Mouse (Mus musculus) right cerebral cortex, postnatal 14 days (tissue): ENCODE results near the gene Nip7.
"Not testable (repeated sequence)": the region's sequence is repeated elsewhere in the genome, so short reads cannot be mapped to it uniquely, and the experiment has no call there.

Experiments
- DNase-seq: peaks from one replicate; pipeline ENCODE4 v3.0.0; 2022

Nip7 gene

GRCm38 (mm10) chr8:107073706-107074105, 17.0 kb downstream of the Nip7 start:
- DNase-seq, result no peak

DNA sequence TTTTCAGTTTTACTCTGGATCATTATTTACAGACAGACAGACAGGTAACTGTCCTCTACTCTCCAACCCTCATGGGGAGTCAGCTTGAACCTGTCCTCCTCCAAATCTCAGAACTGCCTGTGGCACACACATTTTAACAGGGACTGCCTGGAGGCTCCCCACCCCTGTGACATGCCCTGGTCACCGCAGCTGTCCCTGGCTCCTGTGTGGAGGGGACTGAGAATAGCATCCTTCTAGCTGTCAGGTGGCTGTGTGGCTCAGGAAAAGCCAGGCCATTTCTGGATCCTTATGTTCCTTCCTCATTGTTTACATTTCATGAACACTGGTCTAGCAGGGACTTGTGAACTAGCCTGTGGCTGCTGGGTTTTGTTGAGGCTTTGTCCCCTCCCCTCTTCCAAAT, 17.5 kb downstream of the Nip7 start:
- no peak for DNase-seq

GRCm38 (mm10) chr8:107076239-107076888, 19.7 kb downstream of the Nip7 start:
- no peak for DNase-seq

GRCm38 (mm10) chr8:107085358-107085757, 28.7 kb downstream of the Nip7 start:
- DNase-seq, result no peak

DNA sequence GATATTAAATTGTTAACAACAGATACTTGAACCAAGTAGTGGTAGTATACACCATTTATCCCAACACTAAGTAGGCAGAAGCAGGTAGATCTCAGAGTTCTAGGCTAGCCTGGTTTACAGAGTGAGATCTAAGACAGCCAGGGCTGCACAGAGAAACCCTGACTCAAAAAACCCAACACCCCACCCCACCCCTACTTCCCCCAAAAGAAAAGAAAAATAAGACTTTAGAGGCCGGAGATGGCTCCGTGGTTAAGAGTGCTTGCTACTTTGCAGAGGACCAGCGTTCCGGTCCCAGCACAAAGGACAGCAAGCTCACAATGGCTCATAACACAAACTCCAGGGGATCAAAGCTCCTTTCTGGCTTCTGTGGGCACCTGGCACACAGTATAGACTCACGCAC, 29.3 kb downstream of the Nip7 start:
- no peak for DNase-seq

- no peak for DNase-seq
Measured at GRCm38 (mm10) chr8:107088526-107089063, 31.9 kb downstream of the Nip7 start.

DNA sequence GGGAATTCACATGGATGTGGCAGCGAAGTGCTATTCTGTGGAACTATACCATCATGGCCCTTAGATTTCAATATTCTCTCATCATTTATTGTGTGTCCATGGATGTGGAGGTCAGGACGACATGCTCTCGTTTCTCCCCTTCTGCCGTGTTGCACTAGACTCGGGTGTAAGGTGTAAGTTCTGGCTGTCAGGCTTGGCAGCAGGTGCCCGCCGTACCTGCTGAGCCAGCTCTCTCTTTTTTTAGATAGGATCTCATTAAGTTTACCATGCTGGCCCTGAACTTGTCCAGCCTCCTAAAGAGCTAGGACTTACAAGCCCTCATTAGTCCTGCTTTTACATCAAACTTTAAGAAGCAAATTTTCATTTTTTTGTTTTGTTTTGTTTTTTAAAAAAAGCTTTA, 33.9 kb downstream of the Nip7 start:
- DNase-seq, result no peak

DNA sequence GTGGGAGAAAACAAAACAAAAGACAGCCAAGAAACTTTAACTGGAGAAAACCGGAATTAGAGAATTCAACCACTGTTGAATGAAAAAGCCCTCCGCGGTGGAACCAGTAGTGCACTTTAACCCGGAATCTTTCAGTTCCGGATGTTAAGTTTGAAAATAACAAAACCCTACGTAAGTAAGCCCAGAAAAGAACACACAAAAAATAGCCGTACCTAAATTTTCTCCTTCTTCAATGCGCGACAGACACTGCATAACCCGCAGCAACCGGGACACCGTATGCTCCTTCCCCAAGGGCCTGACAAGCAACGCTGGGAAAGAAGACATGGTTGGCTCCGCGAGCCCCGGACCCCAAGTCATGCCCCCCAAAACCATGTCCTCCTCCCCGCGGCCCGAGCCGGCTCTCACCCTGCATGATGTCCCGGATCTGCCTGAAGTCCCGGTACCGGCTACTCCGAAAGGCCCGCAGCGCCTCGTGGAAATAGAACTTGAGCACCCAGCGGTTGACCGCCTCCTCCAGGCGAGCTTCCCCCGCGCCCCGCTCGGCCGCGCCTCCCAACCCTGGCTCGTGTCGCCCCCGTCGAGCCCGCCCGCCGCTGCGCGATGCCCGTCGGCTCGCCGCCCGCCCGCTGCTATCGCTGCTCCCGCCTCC, 39.2 kb downstream of the Nip7 start:
- DNase-seq, result no peak

- peak; percentile 94 for DNase-seq
Measured at GRCm38 (mm10) chr8:107096366-107097036, 39.8 kb downstream of the Nip7 start, which contains the start of gene Terf2. Terf2 (minus strand) TSS chr8:107096547.

- DNase-seq, result no peak
Measured at GRCm38 (mm10) chr8:107100635-107101034, 44.0 kb downstream of the Nip7 start.

GRCm38 (mm10) chr8:107104547-107104946, 47.9 kb downstream of the Nip7 start:
- DNase-seq, result peak; percentile 83

- DNase-seq, result not testable (repeated sequence)
Measured at GRCm38 (mm10) chr8:107108089-107108488, 51.4 kb downstream of the Nip7 start.

GRCm38 (mm10) chr8:107108978-107109720, 52.5 kb downstream of the Nip7 start:
- no peak for DNase-seq

DNA sequence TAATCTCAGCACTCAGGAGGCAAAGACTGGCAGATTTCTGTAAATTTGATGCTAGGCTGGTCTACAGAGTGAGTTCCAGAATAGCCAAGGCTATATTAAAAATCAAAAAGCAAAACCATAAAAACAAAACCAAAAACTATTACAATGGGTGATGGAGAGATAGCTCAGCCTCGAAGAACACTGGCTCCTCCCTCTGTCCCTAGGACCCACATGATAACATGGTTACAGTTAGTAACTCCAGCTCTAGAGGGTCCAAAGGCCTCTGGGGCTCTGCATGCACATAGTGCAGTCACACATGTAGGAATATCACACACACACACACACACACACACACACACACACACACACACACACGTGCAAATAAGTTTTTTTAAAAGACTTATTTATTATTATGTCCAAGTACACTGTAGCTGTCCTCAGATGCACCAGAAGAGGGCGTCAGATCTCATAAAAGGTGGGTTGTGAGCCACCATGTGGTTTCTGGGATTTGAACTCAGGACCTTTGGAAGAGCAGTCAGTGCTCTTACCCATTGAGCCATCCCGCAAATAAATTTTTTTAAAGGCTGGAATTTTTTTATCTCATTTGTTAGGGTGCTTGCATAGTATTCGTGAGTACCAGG, 53.2 kb downstream of the Nip7 start:
- DNase-seq, result no peak
